Mouse (Mus musculus) ES-Bruce4 (cell line): ENCODE data around the gene Slc25a36.

Experiments used
- CTCF ChIP-seq: IDR thresholded peaks from one replicate; pipeline ENCODE4 v1.8.1; 2011; ENCODE audit warnings: low read depth, low read length
- POLR2A ChIP-seq: IDR thresholded peaks from one replicate; pipeline ENCODE4 v1.8.1; 2011; ENCODE audit warnings: low read length; ENCODE audit not compliant: insufficient read depth

DNA sequence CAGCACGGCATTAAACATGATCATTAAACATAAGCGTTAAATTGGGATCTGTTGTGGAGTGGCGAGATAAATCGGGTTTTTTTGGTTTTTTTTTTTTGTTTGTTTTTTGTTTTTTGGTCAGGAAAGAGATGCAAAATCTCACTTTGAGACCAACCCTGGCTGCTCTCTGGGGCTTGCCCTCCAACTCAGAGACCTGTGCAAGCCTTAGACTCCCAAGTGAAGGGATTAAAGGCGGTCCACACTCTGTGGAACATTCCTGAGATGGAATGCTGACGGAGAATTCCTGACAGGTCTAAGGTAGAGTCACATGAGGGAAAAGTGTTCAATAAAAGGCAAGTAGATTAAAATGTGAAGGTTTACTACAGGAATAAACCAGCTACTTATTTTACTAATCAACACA is 549 bp upstream of the Slc25a36 start:
- TF ChIP-seq CTCF (no peak), POLR2A (no peak)
